Mouse (Mus musculus): ENCODE data around the gene Khnyn. TPM values are rescaled to one million over a fixed set of nuclear protein-coding genes. Genes with fewer than 3 reads are reported as not detected.

Khnyn gene
- polyA plus RNA-seq, 2 experiments: 2.4 to 7.5 TPM

DNA sequence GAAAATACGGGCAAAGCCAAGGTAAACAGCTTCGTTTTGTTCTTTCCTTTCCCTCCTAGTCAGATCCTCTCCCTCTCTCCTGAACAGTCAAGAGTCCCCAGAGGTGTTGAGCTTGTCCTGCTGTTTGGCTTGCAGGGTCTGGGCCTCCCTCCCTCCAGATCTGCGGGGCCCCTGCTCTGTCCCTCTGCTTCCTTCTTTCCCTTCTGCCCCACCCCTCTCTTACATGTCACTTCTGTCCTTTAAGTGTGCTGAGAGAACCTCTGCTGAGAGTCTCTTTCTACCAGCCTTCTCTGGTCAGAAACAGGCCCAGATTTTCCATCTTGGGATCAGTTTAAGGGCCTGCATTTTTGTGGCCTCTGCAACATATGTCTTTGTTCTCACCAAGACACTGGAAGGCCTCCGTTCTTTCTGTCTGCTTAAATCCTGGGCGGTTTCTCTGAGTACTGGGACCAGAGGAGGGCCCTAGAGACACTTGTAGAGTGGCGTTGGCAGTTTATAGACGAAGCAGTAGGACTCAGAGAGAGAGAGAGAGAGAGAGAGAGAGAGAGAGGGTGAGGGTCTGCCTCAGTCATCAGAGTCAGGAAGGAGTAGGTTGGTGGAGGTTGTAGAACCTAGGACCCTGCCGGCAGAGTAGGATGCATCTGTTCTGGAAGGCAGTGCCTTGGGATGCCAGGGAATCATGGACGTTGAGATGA is 30.2 kb upstream of the Khnyn start:
- no peak for DNase-seq (ENCODE audit: low read depth in 3 of 3, low spot score in 3 of 3)
- ATAC-seq (ENCODE audit: insufficient read depth): no peak

DNA sequence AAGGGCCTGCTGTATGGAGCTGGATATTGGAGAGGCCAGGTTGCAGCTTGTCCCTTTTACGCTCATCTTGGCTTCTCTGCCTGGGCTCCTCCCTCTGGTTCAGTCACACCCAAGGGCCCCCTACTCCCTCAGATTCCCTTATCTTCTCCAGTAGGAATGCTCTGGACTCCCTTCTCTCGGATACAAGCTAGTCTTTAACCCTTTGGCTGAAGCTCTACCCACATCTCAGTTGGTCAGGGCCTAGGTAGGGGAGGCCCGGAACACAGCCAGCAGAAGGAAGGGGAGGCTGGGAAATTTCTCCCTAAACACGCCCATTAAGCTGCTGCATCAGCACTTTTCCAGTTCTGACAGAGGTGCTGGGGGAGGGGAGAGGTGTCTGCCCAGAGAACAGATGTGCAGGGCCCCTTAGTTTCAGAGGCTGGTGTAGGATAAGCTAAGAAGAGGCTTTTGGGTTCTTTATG is 29.6 kb upstream of the Khnyn start:
- Histone ChIP-seq H3K27ac (no peak overlapping the region), H3K4me2 (ENCODE audit: low read depth) (peak overlapping the region; percentile 69), H3K9me3 (ENCODE audit: control insufficient read depth, low read length) (no peaks in the 10 kb centered on the region), H3K4me1 (replicated peaks; ENCODE audit: control insufficient read depth in 2 of 2, insufficient read depth in 2 of 2, low read length in 1 of 2) (peaks cover 4 to 27% of the 10 kb centered on the region in 2 experiments), H3K27me3 (ENCODE audit: control insufficient read depth, insufficient read depth, low read length) (no peaks in the 10 kb centered on the region), H3K4me3 (ENCODE audit: insufficient read depth in 1 of 2, low read depth in 2 of 2, low read length in 2 of 2) (peak overlapping the region; percentile 55 to 70), H3K9ac (replicated peaks) (no peak overlapping the region), H3K36me3 (replicated peaks; ENCODE audit: control insufficient read depth, insufficient read depth, low read depth) (no peaks in the 10 kb centered on the region)
- WGBS (ENCODE audit: insufficient replicate concordance): 7% methylated on average over 4 of the region's 4 CpGs
- no peak for TF ChIP-seq EP300 (IDR thresholded peaks at IDR 0.05; ENCODE audit: low read depth)
- no peak for TF ChIP-seq CTCF (IDR thresholded peaks at IDR 0.05; ENCODE audit: low read depth)
- DNase-seq (ENCODE audit: low read depth in 3 of 3, low spot score in 3 of 3): no peak
- peak; percentile 14; the same call in 1 of the 2 replicates for ATAC-seq (ENCODE audit: insufficient read depth)

More for the DNA sequence above, 30.2 kb upstream of the Khnyn start:
- TF ChIP-seq EP300 (IDR thresholded peaks at IDR 0.05; ENCODE audit: low read depth) (no peak), CTCF (IDR thresholded peaks at IDR 0.05; ENCODE audit: low read depth) (no peak)
- Histone ChIP-seq H3K9ac (replicated peaks) (peak overlapping the region; percentile 47; the same call in 1 of the 2 replicates), H3K4me1 (replicated peaks; ENCODE audit: control insufficient read depth in 2 of 2, insufficient read depth in 2 of 2, low read length in 1 of 2) (peaks cover 4 to 27% of the 10 kb centered on the region in 2 experiments), H3K9me3 (ENCODE audit: control insufficient read depth, low read length) (no peaks in the 10 kb centered on the region), H3K27me3 (ENCODE audit: control insufficient read depth, insufficient read depth, low read length) (no peaks in the 10 kb centered on the region), H3K36me3 (replicated peaks; ENCODE audit: control insufficient read depth, insufficient read depth, low read depth) (no peaks in the 10 kb centered on the region), H3K4me3 (ENCODE audit: insufficient read depth in 1 of 2, low read depth in 2 of 2, low read length in 2 of 2) (peak overlapping the region; percentile 55 to 70), H3K27ac (no peak overlapping the region), H3K4me2 (ENCODE audit: low read depth) (peak overlapping the region; percentile 69)
- WGBS (ENCODE audit: insufficient replicate concordance): 6% methylated on average over 9 of the region's 9 CpGs

DNA sequence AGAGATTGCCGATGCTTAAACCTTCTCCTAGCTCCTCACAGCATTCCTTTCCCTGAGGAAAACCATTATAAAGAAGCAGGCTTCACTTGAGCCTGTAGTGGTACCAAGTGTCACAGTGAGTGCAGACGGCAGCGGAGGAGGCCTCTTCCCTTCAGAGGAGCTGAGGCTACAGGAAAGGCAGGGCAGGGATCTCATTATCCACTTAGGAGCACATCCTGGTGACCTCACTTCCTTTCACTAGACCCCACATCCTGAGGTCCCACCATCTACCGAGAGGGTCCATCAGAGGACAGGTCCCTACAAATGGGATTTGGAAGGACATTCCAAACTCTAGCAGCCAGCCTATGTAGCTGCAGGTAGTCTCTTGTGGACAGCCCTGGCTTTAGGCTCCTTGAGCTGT is 27.2 kb upstream of the Khnyn start:
- H3K36me3 ChIP-seq (replicated peaks; ENCODE audit: control insufficient read depth, insufficient read depth, low read depth): no peaks in the 10 kb centered on the region
- H3K9me3 ChIP-seq (ENCODE audit: control insufficient read depth, low read length): no peaks in the 10 kb centered on the region
- no peak overlapping the region for H3K27ac ChIP-seq
- ATAC-seq (ENCODE audit: insufficient read depth): no peak
- DNase-seq (ENCODE audit: low read depth in 3 of 3, low spot score in 3 of 3): no peak
- H3K9ac ChIP-seq (replicated peaks): no peak overlapping the region
- H3K4me1 ChIP-seq (replicated peaks; ENCODE audit: control insufficient read depth in 2 of 2, insufficient read depth in 2 of 2, low read length in 1 of 2): peaks cover 4 to 33% of the 10 kb centered on the region in 2 experiments
- 62% methylated on average over 4 of the region's 4 CpGs for WGBS (ENCODE audit: insufficient replicate concordance)
- no peak for TF ChIP-seq EP300 (IDR thresholded peaks at IDR 0.05; ENCODE audit: low read depth)
- TF ChIP-seq CTCF (IDR thresholded peaks at IDR 0.05; ENCODE audit: low read depth): no peak
- no peak overlapping the region for H3K4me3 ChIP-seq (ENCODE audit: insufficient read depth in 1 of 2, low read depth in 2 of 2, low read length in 2 of 2)
- H3K27me3 ChIP-seq (ENCODE audit: control insufficient read depth, insufficient read depth, low read length): no peaks in the 10 kb centered on the region
- H3K4me2 ChIP-seq (ENCODE audit: low read depth): no peak overlapping the region

DNA sequence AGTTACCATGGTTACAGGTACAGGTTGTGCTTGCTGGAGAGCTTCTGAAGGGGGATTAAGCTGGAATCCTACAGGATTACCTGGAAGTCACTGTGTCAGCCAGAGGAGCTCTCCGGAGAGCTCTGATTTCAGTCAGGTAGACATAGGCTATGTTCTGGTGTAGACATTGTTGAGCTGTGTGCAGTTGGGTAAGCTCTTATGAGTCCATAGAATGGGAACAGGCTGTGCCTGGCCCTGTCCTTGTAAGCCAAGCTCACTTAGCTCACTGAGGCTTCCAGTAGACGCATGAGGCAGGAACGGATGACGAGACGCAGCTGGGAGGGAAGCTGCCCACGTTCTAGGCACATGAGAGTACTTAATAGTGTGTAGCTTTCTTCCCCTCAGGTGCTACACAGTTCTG is 22.6 kb upstream of the Khnyn start:
- H3K27me3 ChIP-seq (ENCODE audit: control insufficient read depth, insufficient read depth, low read length): no peaks in the 10 kb centered on the region
- no peak overlapping the region for H3K27ac ChIP-seq
- H3K4me1 ChIP-seq (replicated peaks; ENCODE audit: control insufficient read depth in 2 of 2, insufficient read depth in 2 of 2, low read length in 1 of 2): peaks cover 0 to 11% of the 10 kb centered on the region in 2 experiments; a peak in 2 of 4 replicates
- H3K36me3 ChIP-seq (replicated peaks; ENCODE audit: control insufficient read depth, insufficient read depth, low read depth): no peaks in the 10 kb centered on the region; the same call in 1 of the 2 replicates
- DNase-seq (ENCODE audit: low read depth in 3 of 3, low spot score in 3 of 3) (no peak), ATAC-seq (ENCODE audit: insufficient read depth) (no peak)
- WGBS (ENCODE audit: insufficient replicate concordance): 67% methylated on average over 6 of the region's 6 CpGs
- H3K4me2 ChIP-seq (ENCODE audit: low read depth): no peak overlapping the region
- H3K9me3 ChIP-seq (ENCODE audit: control insufficient read depth, low read length): no peaks in the 10 kb centered on the region
- no peak overlapping the region for H3K4me3 ChIP-seq (ENCODE audit: insufficient read depth in 1 of 2, low read depth in 2 of 2, low read length in 2 of 2)
- H3K9ac ChIP-seq (replicated peaks): no peak overlapping the region
- TF ChIP-seq EP300 (IDR thresholded peaks at IDR 0.05; ENCODE audit: low read depth) (no peak), CTCF (IDR thresholded peaks at IDR 0.05; ENCODE audit: low read depth) (no peak)

DNA sequence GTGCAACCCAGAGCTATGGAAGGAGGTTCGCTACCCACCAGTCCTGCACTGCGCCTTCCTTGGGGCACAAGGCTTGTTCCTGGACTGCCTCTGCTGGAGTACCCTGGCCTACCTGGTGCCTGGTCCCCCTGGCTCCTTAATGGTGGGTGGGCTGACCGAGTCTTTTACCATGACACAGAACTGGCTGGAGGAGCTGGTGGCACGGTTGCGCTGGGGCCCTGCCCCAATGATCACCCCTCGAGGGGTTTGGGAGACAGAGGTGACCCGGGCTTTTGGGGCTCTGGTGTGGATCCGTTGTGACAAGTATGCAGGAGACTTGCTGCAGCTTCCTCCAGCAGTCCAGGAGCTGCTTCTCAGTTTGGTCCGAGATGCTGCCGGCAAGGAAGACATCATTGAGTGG is 21.8 kb upstream of the Khnyn start:
- WGBS (ENCODE audit: insufficient replicate concordance): 84% methylated on average over 10 of the region's 10 CpGs
- Histone ChIP-seq H3K4me1 (replicated peaks; ENCODE audit: control insufficient read depth in 2 of 2, insufficient read depth in 2 of 2, low read length in 1 of 2) (peaks cover 0 to 11% of the 10 kb centered on the region in 2 experiments; a peak in 2 of 4 replicates), H3K27me3 (ENCODE audit: control insufficient read depth, insufficient read depth, low read length) (no peaks in the 10 kb centered on the region), H3K9me3 (ENCODE audit: control insufficient read depth, low read length) (no peaks in the 10 kb centered on the region), H3K4me3 (ENCODE audit: insufficient read depth in 1 of 2, low read depth in 2 of 2, low read length in 2 of 2) (no peak overlapping the region), H3K36me3 (replicated peaks; ENCODE audit: control insufficient read depth, insufficient read depth, low read depth) (no peaks in the 10 kb centered on the region; the same call in 1 of the 2 replicates), H3K4me2 (ENCODE audit: low read depth) (no peak overlapping the region), H3K27ac (no peak overlapping the region), H3K9ac (replicated peaks) (no peak overlapping the region)
- no peak for TF ChIP-seq CTCF (IDR thresholded peaks at IDR 0.05; ENCODE audit: low read depth)
- TF ChIP-seq EP300 (IDR thresholded peaks at IDR 0.05; ENCODE audit: low read depth): no peak
- no peak for ATAC-seq (ENCODE audit: insufficient read depth)
- DNase-seq (ENCODE audit: low read depth in 3 of 3, low spot score in 3 of 3): no peak
